Mouse (Mus musculus): ENCODE results near the gene Lamtor3. TPM values are rescaled to one million over a fixed set of nuclear protein-coding genes. Genes with fewer than 3 reads are reported as not detected.
"Not testable (repeated sequence)": the region's sequence is repeated elsewhere in the genome, so short reads cannot be mapped to it uniquely, and the experiment has no call there.

The Lamtor3 gene
- total RNA-seq, 2 experiments from 2014 or later = 45.2 to 48.5 TPM

GRCm38 (mm10) chr3:137955560-137956081 lies 37.3 kb downstream of the Lamtor3 start:
- intact Hi-C loops (cut with DNase I) = no loop called here

GRCm38 (mm10) chr3:137957864-137958263 lies 39.6 kb downstream of the Lamtor3 start:
- DNase-seq = no peak
- intact Hi-C loops (cut with DNase I) = no loop called here

More at GRCm38 (mm10) chr3:137955560-137956081, 37.3 kb downstream of the Lamtor3 start:
- no peak for DNase-seq

DNA sequence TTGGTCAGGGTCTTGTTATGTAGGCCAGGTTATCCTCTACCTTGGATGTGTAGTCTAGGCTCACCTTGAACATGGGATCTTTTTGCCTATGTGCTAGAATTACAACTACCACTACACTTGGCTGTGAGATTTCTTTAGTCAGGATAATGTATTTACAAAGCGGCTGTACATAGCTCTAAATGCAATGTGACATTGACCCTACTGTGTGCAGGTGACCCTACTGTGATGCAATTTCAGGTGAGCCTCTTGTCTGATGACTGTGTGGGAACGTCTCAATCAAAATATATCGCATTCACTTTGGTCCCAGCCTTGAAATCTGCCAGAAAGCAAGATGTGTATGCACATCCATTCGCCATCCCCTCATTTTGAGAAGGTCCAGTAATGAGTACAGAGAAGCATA lies 40.0 kb downstream of the Lamtor3 start:
- intact Hi-C loops (cut with DNase I) = no loop called here
- no peak for DNase-seq

- intact Hi-C loops (cut with DNase I) = no loop called here
- no peak for DNase-seq
Observed at GRCm38 (mm10) chr3:137959456-137959855, 41.1 kb downstream of the Lamtor3 start.

DNA sequence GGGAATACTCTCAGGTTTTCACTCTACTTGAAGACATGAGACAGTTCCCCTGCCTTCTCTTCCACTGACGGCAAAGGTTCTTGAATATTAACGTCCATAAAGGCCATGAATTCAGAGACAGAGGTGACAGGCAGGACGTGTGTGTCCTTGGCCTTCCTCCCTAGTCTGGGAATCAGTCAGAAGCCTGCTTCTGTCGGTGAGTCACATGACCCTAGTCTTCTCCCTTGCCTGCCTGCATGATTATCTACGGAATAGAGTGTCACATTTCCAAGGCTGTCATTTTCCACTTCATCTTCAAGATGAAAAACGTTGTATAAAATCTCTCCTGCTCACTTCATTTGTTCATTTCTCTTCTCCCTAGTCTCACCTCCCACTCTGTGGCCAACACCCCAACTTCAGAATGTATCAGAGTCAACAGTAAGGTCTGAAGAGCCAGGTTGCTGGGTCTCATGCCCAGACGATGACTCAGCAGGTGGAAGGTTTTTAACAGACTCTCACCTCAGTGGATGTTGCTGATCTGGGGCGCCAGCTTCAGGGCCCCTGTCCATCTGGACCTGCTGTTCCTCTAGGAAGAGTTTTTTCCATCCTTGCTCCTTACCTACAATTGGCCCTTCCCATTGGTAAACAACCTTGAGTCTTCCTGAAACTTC lies 43.6 kb downstream of the Lamtor3 start:
- no peak for DNase-seq
- intact Hi-C loops (cut with DNase I) = no loop called here

DNA sequence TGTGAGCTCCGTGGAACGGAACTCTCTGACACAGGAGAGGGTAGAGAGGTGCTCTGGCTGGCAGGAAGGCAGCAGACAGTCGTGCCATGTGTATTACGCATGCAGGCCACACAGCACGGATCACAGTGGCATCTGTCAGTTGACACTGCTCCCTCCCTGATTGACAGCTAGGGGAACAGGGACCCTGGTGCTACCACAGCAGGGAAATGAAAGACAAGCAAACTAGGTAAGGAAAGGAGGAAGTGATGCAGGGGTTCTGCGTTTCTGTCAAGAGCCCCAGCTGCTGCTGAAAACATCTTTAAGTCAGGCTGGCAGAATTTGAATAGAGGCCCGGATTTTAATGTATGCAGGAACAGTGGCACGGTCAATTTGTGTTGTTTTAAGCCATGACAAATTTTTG lies 45.2 kb downstream of the Lamtor3 start:
- no peak for DNase-seq
- intact Hi-C loops (cut with DNase I) = no loop called here

- intact Hi-C loops (cut with DNase I); DNase-seq: not testable (repeated sequence)
Observed at GRCm38 (mm10) chr3:137964014-137964413, 45.7 kb downstream of the Lamtor3 start.

- intact Hi-C loops (cut with DNase I) = no loop called here
- no peak for DNase-seq
Observed at GRCm38 (mm10) chr3:137968105-137968819, 50.0 kb downstream of the Lamtor3 start.

DNA sequence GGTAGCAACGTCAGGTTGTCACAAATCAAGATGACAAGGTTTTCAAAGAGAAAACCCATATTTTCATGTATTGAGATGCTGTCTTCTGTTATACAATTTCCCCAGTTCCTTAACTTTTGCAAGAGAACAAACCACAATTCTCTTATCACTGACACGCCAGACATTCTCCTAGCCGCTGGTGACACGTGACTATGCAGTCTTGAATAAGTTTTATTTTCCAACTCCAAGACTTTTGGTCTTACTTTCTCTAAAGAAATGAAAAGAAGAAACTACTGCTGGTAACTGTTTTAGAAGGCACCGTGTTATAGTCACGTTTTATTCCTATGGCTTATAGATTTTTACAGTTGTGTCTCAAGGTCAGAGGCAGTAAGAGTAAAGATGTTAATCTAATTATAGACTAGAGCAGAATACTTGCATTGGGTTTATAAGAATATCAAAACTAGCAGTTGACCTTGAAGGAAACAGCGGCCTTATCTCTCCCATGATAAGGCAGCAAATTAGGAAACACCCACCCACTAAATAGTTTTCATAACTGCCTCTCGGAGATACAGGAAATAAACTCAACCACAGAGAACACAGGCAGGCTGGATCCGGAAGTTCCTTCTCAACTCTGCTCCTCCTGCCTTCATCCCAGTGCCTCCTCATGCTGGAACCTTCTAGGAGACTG lies 50.6 kb downstream of the Lamtor3 start:
- intact Hi-C loops (cut with DNase I) = no loop called here
- no peak for DNase-seq

DNA sequence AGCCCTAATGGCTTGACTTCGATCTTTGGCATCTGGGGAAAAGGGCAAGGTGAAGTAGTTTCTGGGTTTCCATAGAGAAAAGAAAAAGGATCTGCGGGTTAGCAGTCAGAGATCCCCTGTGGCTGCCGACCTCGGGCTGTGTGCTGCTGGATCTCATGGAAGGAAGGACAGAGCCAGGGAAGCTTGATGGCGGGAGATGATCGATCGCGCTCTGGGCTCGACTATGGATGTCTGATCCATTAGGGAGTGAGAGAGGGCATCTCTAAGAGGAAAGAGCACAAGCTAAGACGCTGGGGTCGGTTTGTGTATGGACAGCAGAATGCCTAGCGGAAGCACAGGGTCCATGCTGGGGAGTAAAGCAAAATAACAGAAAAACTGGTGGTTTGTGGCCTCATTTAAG lies 51.6 kb downstream of the Lamtor3 start:
- no peak for DNase-seq
- intact Hi-C loops (cut with DNase I) = no loop called here

DNA sequence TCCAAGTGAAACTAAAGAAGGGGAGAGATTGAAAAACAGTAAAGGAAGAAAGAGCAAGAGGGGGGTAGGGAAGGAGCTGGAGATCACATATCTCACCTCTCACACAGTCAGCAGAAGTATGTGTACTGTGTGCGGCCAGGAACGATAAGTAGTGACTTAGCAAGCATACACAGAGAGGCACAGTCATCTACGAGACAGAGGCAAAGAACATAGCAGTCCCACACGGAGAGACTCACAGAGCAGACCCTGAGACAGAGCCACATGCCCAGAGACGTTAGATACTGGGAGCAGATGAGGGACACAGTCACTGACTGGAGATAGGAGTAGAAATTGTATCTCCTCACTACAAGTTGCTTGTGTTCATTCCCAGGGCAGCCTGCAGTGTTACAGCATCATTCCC lies 53.9 kb downstream of the Lamtor3 start:
- intact Hi-C loops (cut with DNase I) = no loop called here
- no peak for DNase-seq

DNA sequence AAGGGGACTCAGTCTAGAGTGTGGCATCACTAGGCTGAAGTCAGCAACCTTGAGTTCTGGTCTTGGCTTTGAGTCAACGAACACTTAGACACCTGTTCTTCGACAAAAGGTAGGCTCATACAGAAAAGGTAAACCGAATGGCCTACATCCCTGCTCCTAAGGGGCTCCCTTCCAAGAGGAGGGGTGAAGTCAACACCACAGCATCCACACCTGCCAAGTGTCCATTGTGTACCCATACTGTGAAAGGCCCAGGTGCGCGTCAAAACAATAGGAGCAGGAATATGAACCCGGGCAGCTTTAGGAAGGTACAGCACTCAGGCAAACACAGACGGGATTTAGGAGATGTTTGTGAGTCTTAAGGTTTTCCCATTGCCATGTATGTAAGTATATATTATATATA lies 54.7 kb downstream of the Lamtor3 start:
- intact Hi-C loops (cut with DNase I) = no loop called here
- no peak for DNase-seq

- intact Hi-C loops (cut with DNase I) = no loop called here
- DNase-seq = no peak
Observed at GRCm38 (mm10) chr3:137974306-137974705, 56.0 kb downstream of the Lamtor3 start.

DNA sequence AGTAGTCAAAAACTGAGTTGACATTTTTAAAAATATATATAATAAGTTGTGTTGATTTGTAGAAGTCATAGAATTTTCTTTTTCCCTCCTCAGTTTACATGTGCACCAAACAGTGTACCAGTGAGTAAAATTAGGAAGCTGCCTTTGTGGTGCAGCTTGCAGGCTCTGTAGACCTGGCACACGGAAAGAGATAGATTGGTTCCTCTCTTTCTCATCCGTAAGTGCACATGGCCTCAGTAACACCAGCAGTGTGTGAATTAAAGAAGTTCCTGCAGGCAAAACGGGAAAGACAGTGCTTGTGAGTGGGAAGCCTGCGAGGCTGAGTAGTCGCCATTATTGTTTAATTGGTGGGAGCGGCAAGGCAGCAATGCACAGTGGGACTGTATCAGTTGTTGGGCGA lies 57.1 kb downstream of the Lamtor3 start:
- intact Hi-C loops (cut with DNase I) = no loop called here
- no peak for DNase-seq

- DNase-seq = no peak
- intact Hi-C loops (cut with DNase I) = no loop called here
Observed at GRCm38 (mm10) chr3:137975856-137976423, 57.6 kb downstream of the Lamtor3 start.

DNA sequence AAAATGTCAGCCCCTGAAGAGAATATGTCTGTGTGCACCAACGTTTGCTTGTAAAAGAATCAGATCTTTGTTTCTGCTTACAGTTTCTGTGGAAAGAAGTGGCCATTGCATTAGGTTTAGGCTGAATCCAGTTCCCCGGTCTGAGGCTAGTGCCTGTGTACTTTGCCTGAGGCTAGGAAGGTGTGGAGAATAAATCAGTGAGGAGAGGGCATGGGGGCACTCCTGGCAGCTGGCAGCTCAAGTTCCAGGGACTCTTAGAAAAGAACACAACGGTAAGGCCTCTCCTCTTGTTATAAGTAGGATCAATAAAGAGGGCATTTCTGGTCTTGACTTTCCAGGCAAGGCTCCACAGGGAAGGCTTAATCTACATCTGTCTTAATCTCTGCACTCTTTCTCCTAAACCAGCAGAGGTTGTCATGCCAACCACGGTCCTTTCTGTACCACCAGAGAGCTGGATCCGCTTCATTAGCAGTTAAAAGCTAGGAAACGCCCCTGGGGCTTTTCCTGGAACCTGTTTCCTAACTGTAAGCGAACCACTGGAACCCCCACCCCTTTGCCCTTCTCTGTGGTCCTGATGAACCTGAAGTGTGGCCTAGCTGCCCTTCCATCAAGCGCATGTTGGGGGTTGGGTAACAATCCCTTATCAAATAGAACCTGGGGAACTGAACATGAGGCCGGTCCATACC lies 58.8 kb downstream of the Lamtor3 start:
- intact Hi-C loops (cut with DNase I) = no loop called here
- no peak for DNase-seq

- intact Hi-C loops (cut with DNase I) = no loop called here
- DNase-seq = no peak
Observed at GRCm38 (mm10) chr3:137977629-137978041, 59.3 kb downstream of the Lamtor3 start.

DNA sequence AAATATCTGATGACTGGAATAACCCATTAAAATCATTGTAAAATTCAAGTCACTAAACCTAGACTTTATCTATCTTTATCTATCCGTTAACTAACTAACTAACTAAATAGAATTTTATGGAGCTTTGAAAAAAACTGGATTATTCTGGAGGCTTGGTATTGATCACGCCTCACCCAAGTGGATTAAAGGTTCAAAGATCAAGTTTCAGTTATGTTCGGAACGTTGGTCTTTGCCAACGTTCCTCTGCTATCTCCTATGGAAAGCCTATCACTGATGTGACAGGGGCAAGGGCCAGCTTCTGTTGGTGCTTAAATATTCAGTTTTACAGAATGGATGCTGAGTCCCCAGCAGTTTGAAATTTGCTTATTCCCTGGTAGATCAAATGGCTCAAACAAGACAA lies 59.9 kb downstream of the Lamtor3 start:
- intact Hi-C loops (cut with DNase I) = no loop called here

More for the DNA sequence above, 59.9 kb downstream of the Lamtor3 start:
- DNase-seq = no peak

All from gastrocnemius, postnatal 36 days (tissue).